Mouse (Mus musculus): Measurements from ENCODE around the gene Mfsd12. TPM values are rescaled to one million over a fixed set of nuclear protein-coding genes. Genes with fewer than 3 reads are reported as not detected.
A peak's percentile ranks its signal among the peaks of the same experiment; 100 is the strongest.

Mfsd12 gene
- 10 to 100 TPM; 42.8 to 45.9 TPM for total RNA-seq (2021)
- long read RNA-seq, experiment 1, transcript Mfsd12-201 (10 exons, 3,971 nt), result major isoform, 35 of 57 reads
- long read RNA-seq, experiment 1, partial matches to known transcripts, result 2 of 57 reads
- long read RNA-seq, experiment 1, other reads (novel, unspliced or antisense), result 20 of 57 reads
- long read RNA-seq, experiment 2, transcript Mfsd12-201 (10 exons, 3,971 nt), result major isoform, 26 of 56 reads
- long read RNA-seq, experiment 2, partial matches to known transcripts, result 4 of 56 reads
- long read RNA-seq, experiment 2, other reads (novel, unspliced or antisense), result 26 of 56 reads

GRCm38 (mm10) chr10:81356991-81357844, at the start of gene Mfsd12:
Mfsd12 (plus strand) TSS chr10:81357491.
- Histone ChIP-seq H3K4me3 (peak within 1 kb of the TSS; percentile 83), H3K27ac (peak within 1 kb of the TSS; percentile 87)
- peak; percentile 92 to 93 for DNase-seq (ENCODE audit: low spot score in 2 of 2)
- no peak for TF ChIP-seq CTCF (conservative IDR thresholded peaks at IDR 0.05)

- Histone ChIP-seq H3K4me3 (no peak overlapping the region), H3K27ac (no peak overlapping the region)
- DNase-seq (ENCODE audit: low spot score in 2 of 2), result no peak
- no peak for TF ChIP-seq CTCF (conservative IDR thresholded peaks at IDR 0.05)
Observed at GRCm38 (mm10) chr10:81309571-81309970, 47.7 kb upstream of the Mfsd12 start.

- no peak overlapping the region for H3K27ac ChIP-seq
- TF ChIP-seq CTCF (conservative IDR thresholded peaks at IDR 0.05), result no peak
- H3K4me3 ChIP-seq, result no peak overlapping the region
- no peak for DNase-seq (ENCODE audit: low spot score in 2 of 2)
Observed at GRCm38 (mm10) chr10:81313581-81313980, 43.7 kb upstream of the Mfsd12 start.

- no peak for DNase-seq (ENCODE audit: low spot score in 2 of 2)
- no peak overlapping the region for H3K27ac ChIP-seq
- TF ChIP-seq CTCF (conservative IDR thresholded peaks at IDR 0.05), result no peak
- no peak overlapping the region for H3K4me3 ChIP-seq
Observed at GRCm38 (mm10) chr10:81314201-81314600, 43.1 kb upstream of the Mfsd12 start.

GRCm38 (mm10) chr10:81315587-81315986, 41.7 kb upstream of the Mfsd12 start:
- no peak overlapping the region for H3K4me3 ChIP-seq

GRCm38 (mm10) chr10:81316338-81317060, 40.8 kb upstream of the Mfsd12 start:
- Histone ChIP-seq H3K27ac (peak overlapping the region; percentile 39; the same call in 1 of the 2 replicates), H3K4me3 (no peak overlapping the region)
- peak in 1 of 2 experiments; percentile 45 for DNase-seq (ENCODE audit: low spot score in 2 of 2)
- TF ChIP-seq CTCF (conservative IDR thresholded peaks at IDR 0.05), result peak; percentile 70

More at GRCm38 (mm10) chr10:81315587-81315986, 41.7 kb upstream of the Mfsd12 start:
- DNase-seq (ENCODE audit: low spot score in 2 of 2), result no peak
- H3K27ac ChIP-seq, result no peak overlapping the region
- TF ChIP-seq CTCF (conservative IDR thresholded peaks at IDR 0.05), result no peak

GRCm38 (mm10) chr10:81317273-81317672, 40.0 kb upstream of the Mfsd12 start:
- DNase-seq (ENCODE audit: low spot score in 2 of 2), result no peak
- peak overlapping the region; percentile 39; the same call in 1 of the 2 replicates for H3K27ac ChIP-seq
- H3K4me3 ChIP-seq, result no peak overlapping the region
- TF ChIP-seq CTCF (conservative IDR thresholded peaks at IDR 0.05), result no peak

GRCm38 (mm10) chr10:81318589-81319329, 38.5 kb upstream of the Mfsd12 start:
- no peak for TF ChIP-seq CTCF (conservative IDR thresholded peaks at IDR 0.05)
- Histone ChIP-seq H3K27ac (peak overlapping the region; percentile 99), H3K4me3 (no peak overlapping the region; the same call in 1 of the 2 replicates)
- DNase-seq (ENCODE audit: low spot score in 2 of 2), result no peak

GRCm38 (mm10) chr10:81319330-81319699, 38.0 kb upstream of the Mfsd12 start:
- Histone ChIP-seq H3K27ac (peak overlapping the region; percentile 99), H3K4me3 (peak overlapping the region; percentile 90)
- TF ChIP-seq CTCF (conservative IDR thresholded peaks at IDR 0.05), result peak; percentile 67
- DNase-seq (ENCODE audit: low spot score in 2 of 2), result no peak

- Histone ChIP-seq H3K4me3 (peak overlapping the region; percentile 90), H3K27ac (peak overlapping the region; percentile 99)
- peak in 1 of 2 experiments; percentile 53 for DNase-seq (ENCODE audit: low spot score in 2 of 2)
- no peak for TF ChIP-seq CTCF (conservative IDR thresholded peaks at IDR 0.05)
Observed at GRCm38 (mm10) chr10:81319741-81320549, 37.3 kb upstream of the Mfsd12 start.

- peak within 1 kb of the TSS; percentile 90 for H3K4me3 ChIP-seq
- peak within 1 kb of the TSS; percentile 99 for H3K27ac ChIP-seq
- peak; percentile 69 for TF ChIP-seq CTCF (conservative IDR thresholded peaks at IDR 0.05)
- peak; percentile 98 to 100 for DNase-seq (ENCODE audit: low spot score in 2 of 2)
Observed at GRCm38 (mm10) chr10:81320550-81321347, 36.5 kb upstream of the Mfsd12 start, which contains the start of gene Cactin. Cactin (plus strand) TSS chr10:81321103.

Measured in layer of hippocampus, adult 2 months (tissue).